Mouse (Mus musculus) ES-E14 (cell line): Measurements from ENCODE around the gene Elk4. TPM values are rescaled to one million over a fixed set of nuclear protein-coding genes. Genes with fewer than 3 reads are reported as not detected.

Experiments used
- DNase-seq: peaks from one replicate; pipeline ENCODE4 v3.0.0-alpha.2; 2013; ENCODE audit warnings: low read depth, low spot score
- H3K27ac ChIP-seq: 2 replicates; pipeline ENCODE4 v1.5.1; 2012; ENCODE audit warnings: low read depth, mild to moderate bottlenecking, low read length, moderate library complexity, mixed read lengths; ENCODE audit not compliant: poor library complexity, insufficient read depth, severe bottlenecking
- H3K36me3 ChIP-seq: 2 replicates; pipeline ENCODE4 v1.6.1; 2012; ENCODE audit warnings: mild to moderate bottlenecking, low read length, moderate library complexity, mixed read lengths; ENCODE audit not compliant: control insufficient read depth, poor library complexity, insufficient read depth, severe bottlenecking
- H3K4me1 ChIP-seq, 2 experiments: fragments of 150-350 bp in 1 of 2; sonication (generic) in 1 of 2; 2 replicates each; pipeline ENCODE4 v1.6.1; 2012; ENCODE audit warnings: low read length in 2 of 2, mild to moderate bottlenecking in 1 of 2, mixed read lengths in 1 of 2; ENCODE audit not compliant: control insufficient read depth in 2 of 2, insufficient read depth in 2 of 2, poor library complexity in 1 of 2
- H3K4me3 ChIP-seq, 2 experiments: fragments of 150-350 bp in 1 of 2; sonication (generic) in 1 of 2; 2 replicates each; pipeline ENCODE4 v1.5.1; 2012; ENCODE audit warnings: low read length in 2 of 2, low read depth in 1 of 2, mild to moderate bottlenecking in 1 of 2, mixed read lengths in 1 of 2; ENCODE audit not compliant: insufficient read depth in 1 of 2, poor library complexity in 1 of 2, severe bottlenecking in 1 of 2
- H3K9ac ChIP-seq: 2 replicates; pipeline ENCODE4 v1.6.1; 2012; ENCODE audit warnings: low read depth, mild to moderate bottlenecking, low read length, mixed read lengths; ENCODE audit not compliant: poor library complexity, insufficient read depth, severe bottlenecking
- H3K9me3 ChIP-seq: fragments of 150-350 bp; sonication (generic); 2 replicates; pipeline ENCODE4 v1.6.1; 2012; ENCODE audit warnings: low read depth, mild to moderate bottlenecking, low read length; ENCODE audit not compliant: control insufficient read depth, insufficient read depth
- CHD2 ChIP-seq: IDR thresholded peaks from 2 replicates; pipeline ENCODE4 v1.6.1; 2014; ENCODE audit warnings: mild to moderate bottlenecking, low read depth, low read length, inconsistent platforms
- HCFC1 ChIP-seq: IDR thresholded peaks from 2 replicates; pipeline ENCODE4 v1.6.1; 2012; ENCODE audit warnings: low read length, inconsistent platforms, borderline replicate concordance; ENCODE audit not compliant: insufficient read depth
- MAFK ChIP-seq: IDR thresholded peaks from 2 replicates; pipeline ENCODE4 v1.6.1; 2014; ENCODE audit warnings: mild to moderate bottlenecking, low read depth, low read length, inconsistent platforms; ENCODE audit not compliant: insufficient read depth
- ZC3H11A ChIP-seq: IDR thresholded peaks from 2 replicates; pipeline ENCODE4 v1.6.1; 2012; ENCODE audit warnings: low read depth, mild to moderate bottlenecking, inconsistent platforms, low read length, borderline replicate concordance
- ZNF384 ChIP-seq: IDR thresholded peaks from 2 replicates; pipeline ENCODE4 v1.6.1; 2012; ENCODE audit warnings: low read depth, low read length, inconsistent platforms
- in situ Hi-C, 2 experiments: fragments of 600-800 bp; cut with MboI; formaldehyde crosslinking; loops; one replicate each; pipeline ENCODE4 v1.15.1; 2025; ENCODE audit warnings: low sequenced_read_pairs in 2 of 2, inconsistent platforms in 1 of 2; ENCODE audit not compliant: unreplicated experiment in 2 of 2
- total RNA-seq: library from RNA; depleted of rRNA; stranded (reverse); fragments of 300-350 nt; gene quantifications from 2 replicates; pipeline ENCODE4 v1.2.3, GENCODE M21; 2012

Elk4 gene
- total RNA-seq, 1 experiment: 14.7 TPM

DNA sequence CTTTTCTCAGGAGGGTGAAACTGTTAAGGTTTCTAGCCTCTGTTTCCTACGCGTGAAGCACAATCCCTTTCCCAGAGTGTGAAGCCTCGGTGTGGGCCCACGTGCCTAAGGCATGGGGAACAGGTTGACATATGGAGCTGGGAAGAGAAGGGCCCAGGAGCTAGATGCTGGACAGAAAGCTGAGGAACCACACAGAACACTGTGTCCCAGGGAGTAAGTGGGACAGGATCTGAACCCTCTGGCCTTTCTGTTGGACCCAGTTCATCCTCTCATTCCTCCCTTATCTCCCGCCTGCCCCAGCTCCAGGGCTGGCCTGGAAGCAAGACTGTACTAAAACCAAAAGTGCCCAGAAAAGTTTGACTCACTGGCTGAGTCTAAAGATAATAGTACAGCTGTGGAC is 43.3 kb upstream of the Elk4 start:
- Histone ChIP-seq H3K9ac (no peak overlapping the region), H3K9me3 (no peaks in the 10 kb centered on the region), H3K4me1 (peaks cover 0 to 5% of the 10 kb centered on the region in 2 experiments; a peak in 1 of 4 replicates), H3K27ac (no peak overlapping the region), H3K4me3 (peak overlapping the region in 1 of 2 experiments; percentile 89; a peak in 1 of 4 replicates), H3K36me3 (no peaks in the 10 kb centered on the region)
- in situ Hi-C loops: no loop called here
- DNase-seq: no peak
- TF ChIP-seq HCFC1 (no peak), MAFK (no peak), CHD2 (no peak), ZC3H11A (no peak), ZNF384 (no peak)

DNA sequence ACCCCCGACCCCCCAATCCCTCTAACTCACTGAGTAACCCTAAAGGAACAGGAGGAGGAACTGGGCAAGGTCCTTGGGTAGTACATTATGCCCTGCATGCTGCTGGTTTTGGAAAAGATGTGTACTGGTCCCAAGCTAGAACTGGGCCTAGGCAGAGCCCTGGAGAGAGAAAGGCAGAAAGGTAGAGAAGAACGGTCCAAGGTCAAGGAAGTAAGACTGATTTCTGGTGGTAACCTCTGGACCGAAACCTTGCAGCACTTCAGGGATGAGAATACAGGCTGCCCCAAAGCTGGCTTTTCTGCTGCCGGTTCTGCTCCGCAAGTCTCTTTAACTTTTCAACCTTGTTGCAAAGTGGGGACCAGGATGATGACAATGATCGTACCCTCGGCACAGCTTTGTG is 42.8 kb upstream of the Elk4 start:
- Histone ChIP-seq H3K27ac (no peak overlapping the region), H3K4me3 (no peak overlapping the region), H3K9me3 (no peaks in the 10 kb centered on the region), H3K9ac (no peak overlapping the region), H3K4me1 (peaks cover 0 to 5% of the 10 kb centered on the region in 2 experiments; a peak in 1 of 4 replicates), H3K36me3 (no peaks in the 10 kb centered on the region)
- in situ Hi-C loops: no loop called here
- DNase-seq: no peak
- no peak for TF ChIP-seq ZC3H11A
- no peak for TF ChIP-seq CHD2
- no peak for TF ChIP-seq ZNF384
- TF ChIP-seq HCFC1: no peak
- no peak for TF ChIP-seq MAFK

DNA sequence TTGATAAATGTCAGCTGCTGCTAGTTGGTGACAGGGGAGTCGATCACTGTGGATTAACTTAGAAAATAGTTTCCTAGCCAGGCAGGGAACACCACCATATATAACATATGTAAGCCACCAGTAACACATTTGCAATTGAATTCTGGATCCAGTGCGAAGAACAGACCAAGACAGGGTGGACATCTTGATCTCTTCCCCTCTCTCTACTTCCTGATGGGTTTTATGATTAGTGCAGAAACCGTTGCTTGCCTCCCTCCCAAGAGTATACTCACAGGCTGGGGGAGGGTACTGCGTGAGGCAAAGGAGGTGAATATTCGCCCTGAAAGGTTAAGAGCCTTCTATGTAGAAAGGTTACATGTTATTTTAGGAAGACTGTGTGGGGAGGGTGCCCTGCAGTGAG is 41.6 kb upstream of the Elk4 start:
- no peak overlapping the region for H3K4me3 ChIP-seq
- TF ChIP-seq ZC3H11A (no peak), ZNF384 (no peak), CHD2 (no peak), HCFC1 (no peak), MAFK (no peak)
- H3K9me3 ChIP-seq: no peaks in the 10 kb centered on the region
- H3K9ac ChIP-seq: no peak overlapping the region
- in situ Hi-C loops: no loop called here
- peaks cover 0 to 14% of the 10 kb centered on the region in 2 experiments; a peak in 3 of 4 replicates for H3K4me1 ChIP-seq
- no peak for DNase-seq
- H3K27ac ChIP-seq: no peak overlapping the region
- H3K36me3 ChIP-seq: no peaks in the 10 kb centered on the region

- in situ Hi-C loops: no loop called here
- no peak for TF ChIP-seq HCFC1
- TF ChIP-seq MAFK: no peak
- no peak for TF ChIP-seq CHD2
- no peak for TF ChIP-seq ZNF384
- TF ChIP-seq ZC3H11A: no peak
- Histone ChIP-seq H3K36me3 (no peaks in the 10 kb centered on the region), H3K9me3 (no peaks in the 10 kb centered on the region), H3K4me3 (no peak overlapping the region), H3K9ac (no peak overlapping the region), H3K4me1 (peaks cover 5 to 23% of the 10 kb centered on the region in 2 experiments; a peak in 3 of 4 replicates), H3K27ac (no peak overlapping the region)
- DNase-seq: no peak
Observed at GRCm38 (mm10) chr1:131967336-131967735, 40.1 kb upstream of the Elk4 start.

DNA sequence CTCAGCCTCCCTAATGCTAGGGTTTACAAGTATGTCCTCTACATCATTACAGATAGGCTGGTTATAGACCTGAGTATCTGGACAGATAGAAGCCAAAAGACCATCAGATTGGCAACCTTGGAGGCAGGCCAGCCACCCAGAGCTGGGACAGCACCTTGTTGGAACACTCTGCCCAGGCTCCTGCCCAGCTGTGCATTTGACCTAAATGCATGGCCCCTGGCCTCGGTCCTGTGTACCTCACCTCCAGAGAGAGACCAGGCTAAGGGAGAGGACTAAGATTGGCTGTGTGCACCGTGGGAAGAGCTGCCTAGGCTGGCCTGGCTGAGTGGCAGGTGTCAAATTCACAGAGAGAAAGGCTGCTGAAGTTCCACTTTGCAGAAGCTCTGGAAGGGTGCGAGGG is 38.9 kb upstream of the Elk4 start:
- H3K4me1 ChIP-seq: peaks cover 5 to 24% of the 10 kb centered on the region in 2 experiments; a peak in 3 of 4 replicates
- TF ChIP-seq CHD2 (no peak), MAFK (no peak), ZNF384 (no peak), ZC3H11A (no peak), HCFC1 (no peak)

More for the DNA sequence above, 38.9 kb upstream of the Elk4 start:
- DNase-seq: no peak
- in situ Hi-C loops: no loop called here
- H3K36me3 ChIP-seq: no peaks in the 10 kb centered on the region
- no peak overlapping the region for H3K9ac ChIP-seq
- H3K27ac ChIP-seq: no peak overlapping the region
- H3K9me3 ChIP-seq: no peaks in the 10 kb centered on the region
- H3K4me3 ChIP-seq: no peak overlapping the region
